Mouse (Mus musculus) layer of hippocampus, postnatal 14 days (tissue): ENCODE results near the gene 9930021J03Rik. TPM values are rescaled to one million over a fixed set of nuclear protein-coding genes. Genes with fewer than 3 reads are reported as not detected.
A peak's percentile ranks its signal among the peaks of the same experiment; 100 is the strongest.

Source experiments
- DNase-seq, 2 experiments: peaks; one replicate each; pipeline ENCODE4 v3.0.0; 2021 to 2022; ENCODE audit warnings: low spot score in 2 of 2, mixed read lengths in 1 of 2
- total RNA-seq, 2 experiments: library from RNA; stranded (reverse); gene quantifications; 2 replicates each; pipeline ENCODE4 v1.2.3; 2021

Gene 9930021J03Rik
- total RNA-seq, 2 experiments from 2014 or later, result 25.0 to 27.3 TPM

DNA sequence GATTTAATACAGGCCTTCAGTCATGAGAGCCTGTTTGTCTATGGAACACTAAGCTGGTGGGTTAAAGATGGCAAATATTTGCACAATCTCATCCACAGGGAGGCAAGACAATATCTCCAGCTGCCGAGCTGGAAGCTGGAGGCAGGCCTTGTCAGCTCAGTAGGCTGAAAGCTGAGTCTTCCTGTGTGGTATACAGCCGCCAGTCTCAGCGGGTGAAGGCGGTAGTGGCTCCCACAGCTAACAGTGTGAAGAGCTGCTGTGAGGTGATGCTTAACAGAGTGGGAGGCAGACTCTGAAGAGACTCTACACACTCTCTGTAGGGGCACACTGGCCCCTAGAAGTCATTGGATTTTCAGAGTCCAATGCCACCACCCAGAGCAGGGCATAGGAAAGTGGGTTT is 104.1 kb downstream of the 9930021J03Rik start:
- DNase-seq, result no peak

DNA sequence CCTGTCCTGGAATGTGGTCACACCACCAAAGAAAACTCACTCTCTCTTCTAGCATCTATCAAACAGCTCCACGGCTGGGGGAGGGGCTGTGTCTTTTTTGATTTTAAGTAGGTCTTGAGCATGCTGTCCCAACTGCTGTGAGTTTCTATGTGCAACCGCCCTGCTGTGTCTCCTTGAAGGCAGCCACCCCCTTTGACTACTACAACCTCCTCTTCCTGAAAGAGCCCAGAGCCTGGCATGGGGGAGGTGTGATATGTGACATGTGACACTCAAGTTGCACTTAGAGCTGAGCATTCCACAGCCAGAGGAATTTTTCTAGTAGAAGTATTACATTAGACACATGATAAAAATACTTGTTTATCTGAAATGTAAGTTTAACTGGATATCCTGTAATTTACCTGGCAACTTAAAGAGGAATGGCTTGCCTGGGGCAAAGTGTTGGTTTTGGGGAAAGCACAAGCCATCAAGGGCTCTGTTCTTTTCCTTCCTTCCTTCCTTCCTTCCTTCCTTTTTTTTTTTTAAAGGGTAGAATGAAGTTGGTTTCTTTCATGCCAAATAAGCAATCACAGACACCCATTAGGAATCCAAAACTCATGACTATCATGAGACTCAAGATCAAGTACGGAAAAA is 108.4 kb downstream of the 9930021J03Rik start, which contains the start of gene Mlana:
Gene Mlana (plus strand): TSS at position 580 of the 630 bp plus-strand sequence.
- no peak for DNase-seq

DNA sequence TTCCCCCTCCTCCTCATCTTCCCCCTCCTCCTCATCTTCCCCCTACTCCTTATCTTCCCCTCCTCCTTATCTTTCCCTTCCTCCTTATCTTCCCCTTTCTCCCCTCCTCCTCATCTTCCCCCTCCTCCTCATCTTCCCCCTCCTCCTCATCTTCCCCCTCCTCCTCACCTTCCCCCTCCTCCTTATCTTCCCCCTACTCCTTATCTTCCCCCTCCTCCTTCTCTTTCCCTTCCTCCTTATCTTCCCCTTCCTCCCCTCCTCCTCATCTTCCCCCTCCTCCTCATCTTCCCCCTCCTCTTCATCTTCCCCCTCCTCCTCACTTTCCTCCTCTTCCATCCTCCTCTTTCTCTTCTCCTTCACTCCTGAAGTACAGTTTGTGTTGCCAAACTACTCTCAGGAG is 108.9 kb downstream of the 9930021J03Rik start:
- no peak for DNase-seq

DNA sequence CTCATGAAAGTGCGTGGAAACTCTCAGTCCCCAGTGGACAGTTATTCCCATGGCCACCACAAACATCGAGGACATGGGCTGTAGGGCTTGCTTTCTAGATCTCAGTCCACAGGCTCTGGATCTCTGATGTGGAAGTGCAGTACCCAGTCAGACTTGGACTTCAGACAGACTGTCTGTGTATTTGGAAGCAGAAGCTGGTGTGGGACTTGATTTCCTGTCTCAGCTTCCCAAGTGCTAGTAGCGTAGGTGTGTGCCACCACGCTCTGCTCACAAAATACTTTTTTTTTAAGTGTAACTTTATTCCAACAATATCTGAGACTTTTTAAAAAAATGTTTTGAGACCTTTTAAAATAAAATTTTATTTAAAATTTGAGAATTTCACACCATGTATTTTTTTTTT is 109.5 kb downstream of the 9930021J03Rik start:
- no peak for DNase-seq

DNA sequence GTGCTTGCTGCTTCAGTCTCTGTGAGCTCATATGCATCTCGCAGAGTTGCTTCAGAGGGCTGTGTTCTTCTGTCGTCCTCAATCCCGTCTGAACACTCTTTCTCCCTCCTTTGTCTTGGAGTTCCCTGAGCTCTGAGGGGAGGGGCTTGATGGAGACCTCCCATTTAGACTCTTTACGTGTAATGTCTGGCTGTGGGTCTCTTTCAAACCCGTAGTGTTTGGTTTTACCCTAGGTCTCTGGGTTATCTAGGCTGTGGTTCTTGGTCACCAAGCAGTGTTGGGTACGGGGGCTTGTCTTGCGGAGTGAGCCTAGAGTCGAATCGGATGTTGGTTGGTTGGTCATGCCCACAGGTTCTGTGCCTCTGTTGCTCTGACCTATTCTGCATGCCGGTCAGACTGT is 110.7 kb downstream of the 9930021J03Rik start:
- DNase-seq, result no peak

DNA sequence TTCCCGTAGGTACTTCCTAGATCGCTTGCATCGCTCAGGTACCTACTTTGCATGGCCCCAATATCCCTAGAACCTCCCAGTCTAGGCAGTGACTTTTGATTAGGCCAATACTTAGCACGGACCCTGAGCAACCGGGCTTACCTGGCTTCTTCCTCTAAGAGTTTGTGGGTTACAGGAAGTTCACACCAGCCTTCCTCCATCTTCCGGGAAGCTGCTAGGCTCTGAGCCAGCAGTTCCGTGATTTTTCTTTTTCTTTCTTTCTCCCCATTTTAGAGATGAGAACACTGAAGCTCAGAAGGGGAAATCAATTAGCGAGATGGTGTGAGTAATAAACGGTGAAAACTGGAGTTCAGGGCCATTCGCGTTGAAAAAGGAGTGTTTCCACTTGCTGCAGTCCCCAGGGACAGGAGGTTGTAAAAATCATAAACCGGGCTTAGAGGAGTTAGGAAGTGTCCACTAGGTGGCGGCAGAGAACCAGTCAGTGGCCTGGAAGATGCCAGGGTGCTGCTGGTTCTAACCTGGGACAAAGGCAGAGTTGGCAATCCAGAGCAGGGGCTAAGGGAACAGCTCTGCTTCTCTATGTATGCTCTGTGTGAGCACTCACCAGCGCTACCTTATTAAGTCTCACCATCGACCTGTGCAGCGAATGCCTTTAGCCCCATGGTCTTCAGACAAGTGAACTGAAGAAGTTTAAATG is 121.8 kb downstream of the 9930021J03Rik start:
- DNase-seq, result peak; percentile 82 to 86

DNA sequence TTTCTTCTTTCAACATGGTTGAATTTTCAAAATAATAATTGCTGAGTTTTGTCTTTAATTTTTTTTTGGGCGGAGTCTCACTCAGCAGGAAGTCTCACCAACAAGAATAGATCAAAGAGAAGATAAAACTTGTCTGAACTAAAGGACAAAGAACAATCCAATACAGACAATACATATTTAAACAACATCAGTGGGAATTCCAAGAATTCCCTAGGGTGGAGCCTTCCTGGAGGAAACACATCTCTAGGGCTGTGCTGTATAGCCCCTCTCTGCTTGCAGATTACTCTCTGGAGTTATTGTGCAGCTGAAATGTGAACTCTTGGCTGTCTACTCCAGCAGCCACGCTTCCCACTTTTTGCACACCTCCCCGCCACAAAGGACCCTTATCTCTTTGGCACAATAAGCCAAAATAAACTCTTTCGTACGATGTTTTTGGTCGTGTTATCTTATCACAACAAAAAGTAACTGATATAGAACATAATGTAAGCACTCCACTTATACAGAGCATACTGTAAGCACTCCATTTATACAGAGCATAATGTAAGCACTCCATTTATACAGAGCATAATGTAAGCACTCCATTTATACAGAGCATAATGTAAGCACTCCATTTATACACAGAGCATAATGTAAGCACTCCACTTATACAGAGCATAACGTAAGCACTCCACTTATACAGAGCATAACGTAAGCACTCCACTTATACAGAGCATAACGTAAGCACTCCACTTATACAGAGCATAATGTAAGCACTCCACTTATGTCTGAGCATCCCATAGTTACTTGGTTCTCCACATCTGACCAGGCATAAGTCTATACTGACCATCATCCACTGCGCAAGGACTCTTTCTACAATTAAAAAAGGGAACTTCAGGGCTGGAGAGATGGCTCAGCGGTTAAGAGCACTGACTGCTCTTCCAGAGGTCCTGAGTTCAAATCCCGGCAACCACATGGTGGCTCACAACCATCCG is 125.3 kb downstream of the 9930021J03Rik start:
- no peak for DNase-seq

DNA sequence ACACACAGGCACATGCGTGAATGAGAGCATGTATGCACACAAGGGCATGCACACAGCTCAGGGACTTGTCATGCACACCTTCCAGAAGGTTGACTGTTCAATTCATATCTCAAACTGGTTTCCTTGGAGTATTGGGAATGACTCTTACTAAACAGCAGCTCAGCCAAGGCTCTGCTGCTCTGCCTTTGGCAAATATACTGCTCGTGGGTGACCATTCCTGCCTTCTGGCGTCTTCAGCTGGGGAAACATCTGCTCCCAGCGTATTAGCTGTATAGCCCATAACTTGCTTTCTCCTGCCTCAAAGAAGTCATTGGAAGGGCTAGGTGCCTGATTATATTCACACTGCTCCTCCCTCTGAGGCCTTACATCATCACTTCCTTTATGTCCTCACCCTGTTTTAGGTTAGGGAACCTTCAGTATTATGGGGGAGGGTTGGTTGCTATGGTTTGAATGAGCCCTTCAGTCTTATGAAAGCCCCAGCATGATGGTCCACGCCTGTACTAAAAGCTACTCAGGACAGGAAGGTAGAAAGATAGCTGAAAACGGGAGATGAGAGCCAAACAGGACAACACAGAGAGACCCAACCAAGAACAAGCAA is 127.5 kb downstream of the 9930021J03Rik start:
- DNase-seq, result no peak

DNA sequence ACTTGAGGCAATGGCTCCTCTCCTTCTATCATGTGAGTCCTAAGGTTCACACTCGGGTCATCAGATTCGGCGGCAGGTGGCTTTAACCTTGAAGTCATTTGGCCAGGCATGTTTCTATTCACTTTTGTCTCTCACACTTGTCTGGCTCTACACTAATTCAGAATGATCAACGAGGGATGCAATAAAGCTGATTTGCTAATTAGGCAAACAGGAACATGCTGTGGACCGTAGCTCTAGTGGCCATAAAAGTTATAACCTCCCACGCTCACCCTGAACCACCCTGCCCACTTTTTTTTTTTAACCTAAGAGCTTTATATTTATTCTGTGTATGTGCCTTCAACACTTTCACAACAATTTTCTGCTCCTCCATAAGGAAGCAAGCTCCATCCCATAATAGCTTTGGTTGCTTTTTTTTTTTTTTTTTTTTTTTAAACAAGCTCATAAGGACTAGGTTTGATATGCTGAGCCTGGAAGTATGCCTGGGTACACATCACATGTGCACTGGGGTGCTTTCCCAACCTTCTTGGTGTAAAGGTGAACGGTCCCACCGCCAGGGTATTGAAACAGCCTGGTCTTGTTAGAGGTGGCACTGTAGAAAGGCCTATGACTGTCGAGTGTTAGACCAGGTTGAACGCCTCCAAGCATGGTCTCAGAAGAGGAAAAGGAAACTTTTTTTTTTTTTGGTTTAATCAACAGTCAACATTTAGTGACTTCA is 129.2 kb downstream of the 9930021J03Rik start:
- DNase-seq, result no peak

DNA sequence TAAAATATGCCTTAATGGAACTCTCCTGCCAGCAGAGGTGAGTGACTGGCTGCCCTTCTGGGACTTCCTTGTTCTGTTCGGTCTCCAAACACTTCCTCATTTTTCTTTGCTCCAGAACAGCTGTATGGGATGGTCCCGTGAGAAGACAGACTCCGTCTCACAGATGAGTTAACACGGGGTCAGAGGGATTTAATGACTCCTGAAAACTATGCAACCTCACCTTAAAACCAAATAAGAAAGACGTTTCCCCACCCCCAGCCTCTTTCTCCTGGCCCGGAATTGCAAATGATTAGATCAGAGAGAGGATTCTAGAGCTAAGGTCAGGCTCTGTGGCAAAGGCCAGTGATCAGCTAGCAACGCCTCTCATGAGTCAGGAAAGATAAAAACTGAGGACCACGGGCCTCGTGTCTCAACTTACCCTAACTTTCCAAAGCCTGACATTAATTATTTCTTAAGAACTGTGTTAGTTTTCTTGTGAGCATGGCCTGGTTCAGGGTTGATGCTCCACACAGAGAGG is 130.2 kb downstream of the 9930021J03Rik start:
- no peak for DNase-seq

DNA sequence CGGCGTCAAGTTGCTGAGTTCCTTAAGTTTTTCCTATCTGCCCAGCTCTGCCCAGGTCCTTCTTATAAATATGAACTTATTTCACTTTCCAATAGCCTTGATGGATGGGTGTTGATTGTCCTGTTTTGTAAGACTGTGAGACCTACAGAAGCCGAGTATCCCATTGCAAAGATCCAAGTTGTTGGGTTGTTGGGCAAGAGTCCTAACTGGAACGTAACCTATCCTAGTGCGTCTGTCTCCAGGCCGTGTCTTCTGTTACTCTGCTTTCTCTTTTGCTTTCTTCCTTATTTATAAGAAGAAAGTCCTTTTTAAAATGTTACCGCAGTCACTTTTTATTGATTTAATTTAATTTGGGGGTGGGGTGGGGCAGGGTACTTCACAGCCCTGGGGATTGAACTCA is 130.8 kb downstream of the 9930021J03Rik start:
- DNase-seq, result no peak

DNA sequence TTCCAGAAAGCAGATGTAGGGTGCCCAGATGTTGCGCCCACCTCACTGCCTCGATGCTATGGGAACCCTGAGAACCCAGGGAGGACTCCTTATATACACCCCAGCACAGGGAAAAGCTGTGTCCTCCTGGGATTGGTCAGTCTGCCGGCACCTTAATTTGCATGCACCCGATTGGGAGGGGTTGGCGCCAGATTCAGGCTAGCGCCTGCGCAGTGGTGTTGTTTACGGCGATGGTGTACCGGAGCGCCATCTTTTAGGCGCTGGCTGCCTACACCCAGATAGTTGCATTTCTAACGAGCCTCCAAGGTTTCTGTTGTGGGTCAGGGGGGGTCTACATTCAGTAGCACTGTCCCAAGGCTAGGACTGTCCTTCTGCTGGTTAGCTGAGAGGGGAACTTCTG is 133.1 kb downstream of the 9930021J03Rik start:
- no peak for DNase-seq

DNA sequence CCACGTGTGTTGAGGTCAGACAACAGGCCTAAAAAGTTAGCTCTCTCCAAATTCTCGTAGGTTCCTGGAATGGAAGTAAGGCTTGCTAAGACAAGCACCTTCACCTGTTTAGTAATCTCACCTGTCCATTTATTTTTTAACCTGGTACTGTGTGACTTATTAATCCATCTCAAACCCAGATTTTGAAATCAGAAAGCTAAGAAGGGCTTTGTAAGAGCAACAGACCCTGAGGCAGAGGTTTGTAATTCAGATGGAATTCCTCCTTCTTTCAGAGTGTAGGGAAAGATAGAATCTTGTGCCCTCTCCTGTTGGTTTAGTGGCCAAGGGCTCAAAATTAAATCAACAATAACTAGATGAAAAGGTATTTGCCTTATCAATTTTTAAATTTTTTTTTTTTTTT is 134.6 kb downstream of the 9930021J03Rik start:
- no peak for DNase-seq

DNA sequence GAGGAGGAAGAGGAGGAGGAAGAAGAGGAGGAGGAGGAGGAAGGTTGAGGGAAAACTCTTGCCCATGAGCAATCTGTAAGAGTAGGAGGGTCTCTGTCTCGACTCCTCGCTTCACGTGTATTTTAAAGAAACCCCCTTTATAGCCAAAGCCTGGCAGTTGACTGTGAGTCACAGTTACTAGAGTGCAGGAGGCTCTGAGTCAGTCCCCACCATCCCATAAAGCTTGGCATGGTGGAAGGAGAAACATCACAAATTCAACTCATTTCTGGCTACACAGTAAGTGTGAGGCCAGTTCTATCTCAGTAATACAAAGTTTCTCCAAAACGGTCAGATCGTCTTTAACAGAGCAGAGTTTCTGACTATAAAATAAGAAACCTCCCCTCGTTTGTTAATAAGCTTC is 135.5 kb downstream of the 9930021J03Rik start:
- DNase-seq, result no peak

DNA sequence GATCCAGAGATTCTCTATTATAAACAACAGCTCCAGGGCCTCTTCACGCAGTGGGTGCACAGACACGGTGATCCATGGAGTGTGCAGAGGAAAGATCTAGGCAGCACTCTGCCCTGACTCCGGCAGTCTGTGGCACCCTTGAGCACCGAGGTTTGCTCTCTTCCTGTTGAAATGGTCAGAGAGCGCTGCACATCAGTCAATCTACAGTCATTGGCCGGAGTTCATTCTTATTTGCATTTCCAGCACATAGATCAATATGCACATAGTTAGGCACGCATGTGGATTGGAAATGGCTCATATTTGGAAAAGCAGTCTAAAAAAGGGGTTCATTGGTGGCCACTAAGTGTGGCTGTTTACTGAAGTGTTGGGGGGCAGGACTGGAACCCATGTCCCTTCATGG is 137.7 kb downstream of the 9930021J03Rik start:
- DNase-seq, result no peak

DNA sequence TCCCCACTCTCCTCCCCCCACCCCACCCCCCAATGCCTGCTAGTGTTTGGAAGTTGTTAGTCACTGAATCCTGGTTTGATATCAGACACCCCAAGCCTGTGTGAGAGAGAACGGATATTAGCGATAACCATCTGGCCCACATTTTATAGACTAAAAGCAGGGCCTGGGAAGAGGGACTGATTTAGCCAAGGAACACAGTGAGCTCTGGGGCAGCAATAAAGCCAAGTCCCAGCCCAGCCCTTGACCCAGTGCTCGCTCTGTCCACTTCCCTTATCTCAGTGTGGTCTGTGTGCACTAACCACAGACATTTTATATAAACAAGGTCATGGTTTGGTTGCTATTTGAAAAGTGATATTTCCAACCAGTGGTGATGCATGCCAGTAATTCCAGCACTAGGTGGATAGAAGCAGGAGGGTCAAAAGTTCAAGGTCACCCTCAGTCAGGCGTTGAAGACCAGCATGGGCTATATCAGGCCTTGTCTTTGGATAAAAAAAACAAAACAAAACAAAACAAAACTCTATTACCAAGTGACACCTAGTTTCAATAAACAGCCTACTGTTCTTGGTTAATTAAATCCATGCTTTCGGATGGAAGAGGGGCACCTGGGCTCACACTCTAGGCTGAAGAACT is 138.7 kb downstream of the 9930021J03Rik start:
- DNase-seq, result no peak

DNA sequence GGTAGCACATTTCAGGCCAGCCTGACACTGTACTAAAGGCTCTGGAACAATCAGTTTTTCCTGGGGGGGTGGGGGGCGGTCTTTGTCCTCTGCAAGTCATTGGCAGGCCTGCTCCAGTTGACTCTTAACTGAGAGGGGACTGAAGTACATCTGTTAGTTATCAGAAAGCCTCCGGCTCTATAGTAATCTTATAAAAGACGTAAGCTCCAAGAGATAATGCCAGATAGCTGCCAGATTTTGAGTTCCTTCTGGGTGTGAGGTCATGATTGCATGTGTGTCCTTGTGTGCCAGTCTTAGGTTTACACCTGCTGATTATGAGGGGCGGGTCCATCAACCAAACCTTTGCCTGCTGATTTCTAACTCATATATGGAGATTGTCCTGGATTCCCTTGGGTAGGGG is 139.6 kb downstream of the 9930021J03Rik start:
- no peak for DNase-seq

DNA sequence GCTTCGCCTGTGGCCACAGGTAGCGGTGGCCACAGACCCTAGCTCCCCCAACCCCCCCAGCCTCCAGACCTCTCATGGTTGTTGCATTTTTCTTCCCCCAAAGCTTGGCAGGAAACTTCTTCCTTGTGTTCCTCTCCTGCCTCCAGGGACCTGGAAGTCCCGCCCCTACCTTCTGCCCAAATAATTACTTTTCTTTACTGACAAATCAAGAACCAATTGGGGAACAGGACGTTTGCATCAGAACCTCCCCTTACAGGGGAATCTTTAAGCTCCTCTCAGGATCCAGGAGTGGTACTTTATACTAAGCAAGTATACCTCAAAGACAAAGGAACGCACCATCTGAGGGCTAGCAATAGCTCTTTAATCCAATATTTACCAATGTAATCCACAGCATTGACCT is 140.9 kb downstream of the 9930021J03Rik start:
- DNase-seq, result no peak
